Comparison of ENCODE assay signal across 8 mouse cellular contexts in the genomic region with DNA sequence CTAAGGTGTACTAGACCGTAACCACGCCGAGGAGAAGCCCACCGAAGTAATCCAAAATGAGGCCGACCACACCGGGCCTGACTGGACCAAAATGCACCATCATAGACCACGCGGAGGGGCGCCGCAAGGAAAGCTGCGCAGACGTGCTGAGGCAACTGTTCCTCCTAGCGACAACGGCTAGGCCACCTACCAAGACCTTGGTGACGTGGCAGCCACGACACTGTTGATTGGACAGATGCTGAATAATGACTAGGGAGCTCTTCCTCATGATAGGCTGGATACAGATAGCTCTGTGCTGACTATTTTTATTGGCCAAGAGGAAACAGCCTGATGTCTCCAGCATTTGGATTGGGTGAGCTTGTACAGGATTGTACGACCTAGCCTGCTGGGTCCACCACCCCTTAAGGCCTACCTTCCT.
A peak's percentile ranks its signal among the peaks of the same experiment; 100 is the strongest.
DNase-seq lines count a peak whose midpoint lies in the region; ATAC-seq lines count a peak whose summit lies in the region.

No protein-coding gene starts in this region.

- H3K4me1 ChIP-seq in hindbrain, embryonic 15.5 days (replicated peaks), result peaks cover 11% of the 10 kb centered on the region

- peak; percentile 98 for ATAC-seq in hindbrain, embryonic 15.5 days (ENCODE audit: low FRiP score, low read depth)

- H3K9ac ChIP-seq in hindbrain, embryonic 15.5 days, result peak overlapping the region; percentile 58

- no peaks in the 10 kb centered on the region for H3K27me3 ChIP-seq in hindbrain, embryonic 15.5 days

- H3K4me3 ChIP-seq in hindbrain, embryonic 15.5 days, result peak overlapping the region; percentile 56

- DNase-seq in T-cell, adult 2 months (ENCODE audit: low spot score), result peak; percentile 92
- peak; percentile 82 to 96 for DNase-seq in cerebellum, postnatal 36 days
- peak; percentile 89 to 99 for DNase-seq in frontal cortex, postnatal 36 days (ENCODE audit: low spot score in 2 of 2)
- peak; percentile 100 for DNase-seq in left cerebral cortex, adult 11 months (ENCODE audit: low spot score)
- DNase-seq in lung, postnatal 4 days, result peak; percentile 90 to 91
- peak; percentile 86 for DNase-seq in retina, postnatal 7 days (ENCODE audit: low read depth, low spot score)
- peak; percentile 51 for DNase-seq in urinary bladder, adult 2 months (ENCODE audit: low spot score)

- H3K36me3 ChIP-seq in hindbrain, embryonic 15.5 days, result no peaks in the 10 kb centered on the region

- H3K4me2 ChIP-seq in hindbrain, embryonic 15.5 days, result peak overlapping the region; percentile 55

- no peaks in the 10 kb centered on the region; the same call in 1 of the 2 replicates for H3K9me3 ChIP-seq in hindbrain, embryonic 15.5 days

- 47% methylated on average over 17 of the region's 17 CpGs for WGBS in hindbrain, embryonic 15.5 days

- peak overlapping the region; percentile 80 for H3K27ac ChIP-seq in hindbrain, embryonic 15.5 days (replicated peaks)

Comparison
In these comparisons a context has a peak if more than half of its experiments do, and no peak if none do; other contexts are left out.
1. Peak in every context shown above with its lines: DNase-seq, ATAC-seq, H3K4me3 ChIP-seq and H3K27ac ChIP-seq.